Mouse (Mus musculus) kidney, postnatal 10 days (tissue): ENCODE results near the gene Gm14444.
"Not testable (repeated sequence)": the region's sequence is repeated elsewhere in the genome, so short reads cannot be mapped to it uniquely, and the experiment has no call there.

Experiments
- DNase-seq: peaks from one replicate; pipeline ENCODE4 v3.0.0; 2021; ENCODE audit warnings: mixed read lengths

Gm14444 gene

DNA sequence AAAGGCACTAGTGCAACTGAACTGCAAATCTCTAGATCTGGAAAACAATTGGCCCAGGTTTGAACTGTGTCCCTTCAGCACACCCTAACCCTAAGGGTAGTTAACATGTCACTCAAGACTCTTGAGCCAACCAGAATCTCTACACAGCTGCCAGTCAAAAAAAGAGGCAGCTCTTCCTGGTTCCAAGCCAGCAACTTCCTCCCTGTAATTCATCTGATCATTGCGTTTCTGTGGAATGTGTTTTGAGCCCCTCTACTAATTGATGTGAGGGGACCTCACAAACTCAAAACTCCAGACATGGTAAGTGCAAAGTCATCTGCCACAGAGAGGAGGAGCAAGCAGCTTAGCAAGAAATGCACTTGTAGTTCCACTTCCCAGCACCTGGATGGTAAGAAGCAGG lies at the start of gene Gm14444:
TSS of gene Gm14444 (plus strand) at position 220 of the 400 bp plus-strand sequence.
- not testable (repeated sequence) for DNase-seq

DNA sequence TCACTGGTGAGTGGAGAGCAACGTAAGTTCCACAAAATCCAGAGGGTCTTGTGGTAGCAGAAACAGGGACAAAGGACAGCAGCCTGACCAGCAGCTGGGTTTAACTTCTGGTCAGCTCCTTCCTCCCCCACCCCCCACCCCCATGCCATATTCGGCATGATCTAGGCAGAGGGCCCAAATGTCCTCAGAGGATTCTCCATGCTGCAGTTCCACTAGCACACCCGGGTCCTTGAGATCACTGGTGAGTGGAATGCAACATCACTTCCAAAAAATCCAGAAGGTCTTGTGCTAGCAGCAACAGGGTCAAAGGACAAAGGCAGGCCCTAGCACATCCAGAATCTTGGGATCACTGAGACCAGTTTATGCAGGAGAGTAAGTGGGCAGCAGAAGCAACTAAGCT lies 44.6 kb upstream of the Gm14444 start:
- DNase-seq, result peak; percentile 32

DNA sequence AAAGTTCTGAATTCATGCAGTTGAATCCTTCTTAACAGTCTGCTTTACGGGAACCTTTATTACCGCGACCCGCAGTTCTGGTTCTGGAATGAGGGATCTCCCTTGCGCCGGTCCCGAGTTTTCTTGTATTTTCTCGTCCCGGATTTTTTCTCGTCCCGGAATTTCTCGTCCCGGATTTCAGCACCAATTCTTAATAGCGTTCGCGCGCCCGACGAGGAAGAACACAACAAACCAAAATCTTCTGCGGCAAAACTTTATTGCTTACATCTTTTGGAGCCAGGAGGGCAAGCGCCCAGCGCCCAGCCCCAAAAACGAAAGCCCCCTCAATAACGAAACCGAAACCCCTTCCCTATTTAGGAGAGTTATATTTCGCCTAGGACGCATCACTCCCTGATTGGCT lies 34.2 kb downstream of the Gm14444 start:
- DNase-seq, result not testable (repeated sequence)

DNA sequence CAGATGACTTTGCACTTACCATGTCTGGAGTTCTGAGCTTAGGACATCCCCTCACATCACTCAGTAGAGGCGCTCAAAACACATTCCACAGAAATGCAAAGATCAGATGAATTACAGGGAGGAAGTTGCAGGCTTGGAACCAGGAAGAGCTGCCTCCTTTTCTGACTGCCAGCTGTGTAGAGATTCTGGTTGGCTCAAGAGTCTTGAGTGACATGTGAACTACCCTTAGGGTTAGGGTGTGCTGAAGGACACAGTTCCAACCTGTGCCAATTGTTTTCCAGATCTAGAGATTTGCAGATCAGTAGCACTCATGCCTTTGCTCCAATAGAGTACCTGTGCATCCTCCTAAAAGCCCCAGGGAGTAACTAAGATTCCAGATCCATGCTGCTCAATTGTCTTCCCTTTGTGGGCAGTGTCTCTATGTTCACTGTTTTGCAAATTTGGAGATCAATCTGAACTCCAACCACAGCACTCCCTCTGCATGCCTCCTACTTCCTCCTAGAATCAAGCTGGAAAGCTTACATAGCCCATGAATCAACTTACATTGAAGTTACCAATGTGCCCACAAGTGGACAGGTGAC lies 57.7 kb downstream of the Gm14444 start, which contains the start of gene Gm14393:
TSS of gene Gm14393 (minus strand) at position 101 of the 581 bp plus-strand sequence.
- not testable (repeated sequence) for DNase-seq
